Mouse (Mus musculus) MEL (cell line): ENCODE measurements around the gene Pla2g2e. TPM values are rescaled to one million over a fixed set of nuclear protein-coding genes. Genes with fewer than 3 reads are reported as not detected.

Source experiments
- DNase-seq: peaks from one replicate; pipeline ENCODE4 v3.0.0; 2011; ENCODE audit warnings: low read depth, low spot score
- H3K27ac ChIP-seq: 2 replicates; pipeline ENCODE4 v1.5.1; 2012; ENCODE audit warnings: low read depth, mild to moderate bottlenecking, control low read depth, low read length, moderate library complexity; ENCODE audit not compliant: control insufficient read depth
- H3K27me3 ChIP-seq, 2 experiments: fragments of 150-350 bp in 1 of 2; sonication (generic) in 1 of 2; 2 replicates each; pipeline ENCODE4 v1.6.1; 2012; ENCODE audit warnings: low read length in 2 of 2, mild to moderate bottlenecking in 2 of 2, improper control_type of control experiment in 1 of 2, moderate library complexity in 1 of 2; ENCODE audit not compliant: insufficient read depth in 2 of 2, control insufficient read depth in 1 of 2
- H3K36me3 ChIP-seq, 2 experiments: 2 replicates each; pipeline ENCODE4 v1.6.1; 2012 to 2014; ENCODE audit warnings: low read length in 2 of 2, improper control_type of control experiment in 1 of 2, inconsistent platforms in 1 of 2, mild to moderate bottlenecking in 1 of 2; ENCODE audit not compliant: insufficient read depth in 2 of 2, control insufficient read depth in 1 of 2
- H3K4me1 ChIP-seq, 2 experiments: fragments of 150-350 bp in 1 of 2; sonication (generic) in 1 of 2; 2 replicates each; pipeline ENCODE4 v1.6.1; 2012; ENCODE audit warnings: low read length in 2 of 2, improper control_type of control experiment in 1 of 2, mild to moderate bottlenecking in 1 of 2; ENCODE audit not compliant: insufficient read depth in 2 of 2, control insufficient read depth in 1 of 2
- H3K4me3 ChIP-seq, 2 experiments: fragments of 150-350 bp in 1 of 2; sonication (generic) in 1 of 2; 2 replicates each; pipeline ENCODE4 v1.5.1; 2012; ENCODE audit warnings: low read depth in 2 of 2, low read length in 2 of 2, mild to moderate bottlenecking in 2 of 2, moderate library complexity in 2 of 2, control low read depth in 1 of 2, improper control_type of control experiment in 1 of 2; ENCODE audit not compliant: control insufficient read depth in 1 of 2, insufficient read depth in 1 of 2
- H3K79me2 ChIP-seq: 2 replicates; pipeline ENCODE4 v1.6.1; 2012; ENCODE audit warnings: mild to moderate bottlenecking, low read length, moderate library complexity; ENCODE audit not compliant: control insufficient read depth, poor library complexity, insufficient read depth
- H3K9ac ChIP-seq: 2 replicates; pipeline ENCODE4 v1.6.1; 2012; ENCODE audit warnings: low read depth, mild to moderate bottlenecking, control low read depth, low read length, moderate library complexity; ENCODE audit not compliant: control insufficient read depth, poor library complexity, severe bottlenecking
- H3K9me3 ChIP-seq: fragments of 150-350 bp; sonication (generic); replicated peaks from 2 replicates; pipeline ENCODE4 v1.6.1; 2012; ENCODE audit warnings: mild to moderate bottlenecking, low read length, improper control_type of control experiment, moderate library complexity; ENCODE audit not compliant: insufficient read depth
- CHD1 ChIP-seq: IDR thresholded peaks from 2 replicates; pipeline ENCODE4 v1.6.1; 2012; ENCODE audit warnings: low read depth, mild to moderate bottlenecking, inconsistent platforms, low read length, improper control_type of control experiment
- CTCF ChIP-seq, 3 experiments: IDR thresholded peaks in 2 of 3; conservative IDR thresholded peaks in 1 of 3; 2 replicates each; pipeline ENCODE4 v1.5.1; 2011 to 2012; ENCODE audit warnings: low read length in 3 of 3, low read depth in 2 of 3, mild to moderate bottlenecking in 2 of 3, improper control_type of control experiment in 1 of 3, inconsistent platforms in 1 of 3, mixed read lengths in 1 of 3, moderate library complexity in 1 of 3; ENCODE audit not compliant: control insufficient read depth in 1 of 3, insufficient read depth in 1 of 3, poor library complexity in 1 of 3, severe bottlenecking in 1 of 3
- E2F4 ChIP-seq: IDR thresholded peaks from 2 replicates; pipeline ENCODE4 v1.6.1; 2011; ENCODE audit warnings: low read depth, low read length, improper control_type of control experiment, borderline replicate concordance
- ELF1 ChIP-seq: IDR thresholded peaks from 2 replicates; pipeline ENCODE4 v1.6.1; 2014; ENCODE audit warnings: low read depth, mild to moderate bottlenecking, inconsistent platforms, low read length, improper control_type of control experiment, moderate library complexity
- ETS1 ChIP-seq: IDR thresholded peaks from 2 replicates; pipeline ENCODE4 v1.6.1; 2012; ENCODE audit warnings: low read depth, mild to moderate bottlenecking, inconsistent platforms, low read length, improper control_type of control experiment, moderate library complexity
- JUND ChIP-seq: IDR thresholded peaks from 2 replicates; pipeline ENCODE4 v1.6.1; 2011; ENCODE audit warnings: low read depth, mild to moderate bottlenecking, improper control_type of control experiment, low read length
- MAX ChIP-seq: IDR thresholded peaks from 2 replicates; pipeline ENCODE4 v1.6.1; 2011; ENCODE audit warnings: low read length, improper control_type of control experiment
- MXI1 ChIP-seq: IDR thresholded peaks from 2 replicates; pipeline ENCODE4 v1.6.1; 2011; ENCODE audit warnings: mild to moderate bottlenecking, low read depth, low read length, improper control_type of control experiment
- MYC ChIP-seq: IDR thresholded peaks from 2 replicates; pipeline ENCODE4 v1.6.1; 2011; ENCODE audit warnings: low read depth, mild to moderate bottlenecking, low read length, improper control_type of control experiment, moderate library complexity
- RAD21 ChIP-seq: IDR thresholded peaks from 2 replicates; pipeline ENCODE4 v1.6.1; 2011; ENCODE audit warnings: mild to moderate bottlenecking, low read depth, low read length, improper control_type of control experiment
- SIN3A ChIP-seq: IDR thresholded peaks from 2 replicates; pipeline ENCODE4 v1.6.1; 2012; ENCODE audit warnings: low read length, improper control_type of control experiment, inconsistent platforms
- SMC3 ChIP-seq: IDR thresholded peaks from 2 replicates; pipeline ENCODE4 v1.6.1; 2011; ENCODE audit warnings: low read depth, low read length, improper control_type of control experiment
- TAL1 ChIP-seq: IDR thresholded peaks from 2 replicates; pipeline ENCODE4 v1.6.1; 2012; ENCODE audit warnings: mild to moderate bottlenecking, inconsistent platforms, low read length, moderate library complexity, mixed read lengths
- USF2 ChIP-seq, 2 experiments: IDR thresholded peaks; 2 replicates each; pipeline ENCODE4 v1.6.1; 2011 to 2012; ENCODE audit warnings: improper control_type of control experiment in 2 of 2, low read length in 2 of 2, borderline replicate concordance in 1 of 2, inconsistent platforms in 1 of 2, low read depth in 1 of 2, mild to moderate bottlenecking in 1 of 2; ENCODE audit not compliant: insufficient read depth in 1 of 2
- ZC3H11A ChIP-seq: IDR thresholded peaks from 2 replicates; pipeline ENCODE4 v1.6.1; 2012; ENCODE audit warnings: low read depth, mild to moderate bottlenecking, inconsistent platforms, low read length, improper control_type of control experiment
- ZNF384 ChIP-seq: IDR thresholded peaks from 2 replicates; pipeline ENCODE4 v1.6.1; 2012; ENCODE audit warnings: low read depth, mild to moderate bottlenecking, inconsistent platforms, low read length, improper control_type of control experiment
- polyA plus RNA-seq, 2 experiments: library from polyadenylated mRNA; stranded (reverse) in 1 of 2; unstranded in 1 of 2; fragments of >175 nt in 1 of 2; fragments of >200 nt in 1 of 2; gene quantifications; 2 replicates each; pipeline versions ENCODE4 v1.2.1 to v1.2.4; 2012; ENCODE audit warnings: low replicate concordance in 2 of 2, low read depth in 1 of 2; ENCODE audit not compliant: insufficient read length in 2 of 2, insufficient read depth in 1 of 2, missing spikeins in 1 of 2
- total RNA-seq: library from RNA; depleted of rRNA; stranded (reverse); fragments of 300-350 nt; gene quantifications from 2 replicates; pipeline ENCODE4 v1.2.3, GENCODE M21; 2012

The Pla2g2e gene
- total and polyA plus RNA-seq, 3 experiments, result not detected

DNA sequence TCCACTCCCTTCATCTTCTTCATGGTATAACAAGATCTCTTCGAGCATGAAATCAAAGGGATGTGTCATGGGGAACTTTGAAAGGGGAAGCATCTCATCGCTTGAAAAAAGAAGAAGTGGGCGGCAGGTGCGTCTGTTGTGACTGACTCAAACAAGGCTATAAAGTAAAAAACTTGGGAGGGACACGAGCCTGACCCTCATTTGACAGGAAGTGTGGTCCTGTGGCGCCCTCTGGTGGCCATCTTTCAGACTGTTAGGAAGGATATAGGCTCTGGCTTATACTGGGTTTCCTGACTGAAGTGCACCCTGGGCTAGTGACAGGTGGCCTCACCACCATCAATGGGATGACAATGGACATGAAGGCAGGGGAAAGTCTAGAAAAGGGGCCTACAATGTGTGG lies 6.5 kb downstream of the Pla2g2e start:
- DNase-seq, result peak; percentile 92
- no peaks in the 10 kb centered on the region for H3K36me3 ChIP-seq

DNA sequence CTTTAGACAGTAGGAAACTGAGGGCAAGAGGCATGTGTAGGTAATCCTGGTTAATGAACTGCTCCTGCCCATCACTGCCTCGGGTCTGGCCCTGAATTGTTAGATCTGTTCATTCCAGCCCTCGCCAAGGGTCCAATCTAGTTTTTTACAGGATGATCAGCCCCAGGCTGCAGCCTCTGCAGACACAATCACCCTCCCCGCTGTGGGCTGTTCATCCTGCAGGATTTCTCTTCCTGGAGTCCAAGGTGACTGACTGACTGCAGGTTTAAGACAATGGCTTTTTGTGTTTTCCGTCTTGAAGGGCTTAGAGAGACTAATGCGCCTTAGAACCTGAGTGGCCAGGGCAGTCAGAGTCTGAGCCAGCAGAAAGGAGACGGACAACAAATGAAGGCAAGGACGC lies 11.4 kb downstream of the Pla2g2e start:
- TF ChIP-seq MXI1, result no peak
- no peak for TF ChIP-seq SMC3
- no peak for TF ChIP-seq TAL1
- TF ChIP-seq JUND, result no peak
- TF ChIP-seq CTCF (IDR thresholded peaks at IDR 0.05 in 2 of 3, conservative IDR thresholded peaks at IDR 0.05 in 1 of 3; ENCODE audit: control insufficient read depth in 1 of 3, insufficient read depth in 1 of 3, low read depth in 2 of 3, low read length in 3 of 3, poor library complexity in 1 of 3, severe bottlenecking in 1 of 3), result no peak
- TF ChIP-seq USF2 (IDR thresholded peaks at IDR 0.05; ENCODE audit: borderline replicate concordance in 1 of 2, insufficient read depth in 1 of 2, low read depth in 1 of 2, low read length in 2 of 2), result no peak
- Histone ChIP-seq H3K4me1 (no peaks in the 10 kb centered on the region), H3K27me3 (no peaks in the 10 kb centered on the region), H3K27ac (no peak overlapping the region), H3K79me2 (no peaks in the 10 kb centered on the region), H3K9ac (no peak overlapping the region), H3K36me3 (no peaks in the 10 kb centered on the region), H3K4me3 (no peak overlapping the region), H3K9me3 (no peaks in the 10 kb centered on the region)
- no peak for DNase-seq

More for the DNA sequence above, 6.5 kb downstream of the Pla2g2e start:
- Histone ChIP-seq H3K9ac (no peak overlapping the region), H3K9me3 (no peaks in the 10 kb centered on the region), H3K27me3 (no peaks in the 10 kb centered on the region), H3K4me1 (no peaks in the 10 kb centered on the region), H3K27ac (no peak overlapping the region), H3K79me2 (no peaks in the 10 kb centered on the region), H3K4me3 (no peak overlapping the region)
- peak; percentile 80 for TF ChIP-seq ZC3H11A
- TF ChIP-seq CTCF (IDR thresholded peaks at IDR 0.05 in 2 of 3, conservative IDR thresholded peaks at IDR 0.05 in 1 of 3; ENCODE audit: control insufficient read depth in 1 of 3, insufficient read depth in 1 of 3, low read depth in 2 of 3, low read length in 3 of 3, poor library complexity in 1 of 3, severe bottlenecking in 1 of 3), result peak; percentile 71 to 99 (median 91)
- TF ChIP-seq RAD21, result peak; percentile 95
- no peak for TF ChIP-seq CHD1
- peak; percentile 64 for TF ChIP-seq ZNF384
- no peak for TF ChIP-seq MAX
- peak; percentile 94 for TF ChIP-seq SMC3
- TF ChIP-seq MXI1, result no peak
- peak; percentile 50; the same call in 1 of the 2 replicates for TF ChIP-seq MYC
- TF ChIP-seq ETS1, result no peak
- TF ChIP-seq E2F4, result no peak
- peak; percentile 54 for TF ChIP-seq ELF1
- peak; percentile 55; the same call in 1 of the 2 replicates for TF ChIP-seq SIN3A
